Mouse (Mus musculus): Measurements from ENCODE around the gene 4933417A18Rik. TPM values are rescaled to one million over a fixed set of nuclear protein-coding genes. Genes with fewer than 3 reads are reported as not detected.
"Not testable (repeated sequence)": the region's sequence is repeated elsewhere in the genome, so short reads cannot be mapped to it uniquely, and the experiment has no call there.

4933417A18Rik gene
- polyA plus RNA-seq, 1 experiment from 2014 or later, result not detected

DNA sequence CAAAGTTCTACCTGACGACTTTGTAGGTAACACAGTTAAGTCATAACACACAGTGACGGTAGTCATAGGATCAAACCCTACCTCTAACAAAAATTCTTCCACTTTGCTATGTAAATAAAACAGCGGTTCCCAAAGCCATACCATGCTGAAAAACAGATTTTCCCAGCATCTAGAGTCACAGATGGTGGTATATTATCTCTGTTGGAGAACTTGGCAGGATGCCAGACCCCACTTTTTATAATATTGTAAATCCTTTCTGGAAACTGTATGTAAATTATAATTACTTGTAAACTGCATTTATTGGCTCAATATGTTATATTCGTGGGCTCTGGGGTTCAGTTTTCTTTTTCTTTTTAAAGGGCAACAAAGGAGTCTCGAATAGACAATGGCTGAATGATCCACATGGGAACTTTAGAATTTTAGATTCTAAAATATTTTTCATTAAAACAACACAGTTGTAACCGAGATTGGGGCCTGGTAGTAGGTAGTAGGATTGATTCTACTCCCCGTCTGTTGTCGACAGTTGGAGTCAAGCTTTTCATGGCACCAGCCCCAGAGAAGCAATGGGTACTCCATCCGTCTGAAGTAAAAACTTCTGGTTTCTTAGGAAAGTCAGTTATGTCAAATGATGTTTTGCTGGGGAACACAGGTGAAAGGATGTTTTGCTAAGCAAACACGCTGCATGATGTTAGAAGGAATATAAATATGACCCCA lies 10.9 kb downstream of the 4933417A18Rik start:
- 69% methylated on average over 10 of the region's 10 CpGs for WGBS
- no peak for ATAC-seq
- no peak overlapping the region for H3K4me3 ChIP-seq (ENCODE audit: low read length)
- H3K4me1 ChIP-seq (ENCODE audit: control insufficient read depth, insufficient read depth, low read depth, low read length), result no peaks in the 10 kb centered on the region
- no peak overlapping the region for H3K27ac ChIP-seq (ENCODE audit: low read depth, low read length)
- no peaks in the 10 kb centered on the region for H3K36me3 ChIP-seq (ENCODE audit: control insufficient read depth, insufficient read depth, low read length)
- no peaks in the 10 kb centered on the region for H3K9me3 ChIP-seq (ENCODE audit: control insufficient read depth, low read length)
- no peak overlapping the region for H3K9ac ChIP-seq (ENCODE audit: low read depth, low read length)
- no peaks in the 10 kb centered on the region for H3K27me3 ChIP-seq (replicated peaks; ENCODE audit: control insufficient read depth, insufficient read depth, low read length)
- no peak overlapping the region for H3K4me2 ChIP-seq (ENCODE audit: low read length)

- Histone ChIP-seq H3K9ac (ENCODE audit: low read depth, low read length) (no peak overlapping the region), H3K27ac (ENCODE audit: low read depth, low read length) (no peak overlapping the region), H3K36me3 (ENCODE audit: control insufficient read depth, insufficient read depth, low read length) (no peaks in the 10 kb centered on the region), H3K4me2 (ENCODE audit: low read length) (no peak overlapping the region), H3K27me3 (replicated peaks; ENCODE audit: control insufficient read depth, insufficient read depth, low read length) (no peaks in the 10 kb centered on the region), H3K4me1 (ENCODE audit: control insufficient read depth, insufficient read depth, low read depth, low read length) (no peaks in the 10 kb centered on the region), H3K9me3 (ENCODE audit: control insufficient read depth, low read length) (no peaks in the 10 kb centered on the region), H3K4me3 (ENCODE audit: low read length) (no peak overlapping the region)
- no peak for ATAC-seq
These were observed 18.2 kb downstream of the 4933417A18Rik start for GRCm38 (mm10) chr13:34942370-34942769.

DNA sequence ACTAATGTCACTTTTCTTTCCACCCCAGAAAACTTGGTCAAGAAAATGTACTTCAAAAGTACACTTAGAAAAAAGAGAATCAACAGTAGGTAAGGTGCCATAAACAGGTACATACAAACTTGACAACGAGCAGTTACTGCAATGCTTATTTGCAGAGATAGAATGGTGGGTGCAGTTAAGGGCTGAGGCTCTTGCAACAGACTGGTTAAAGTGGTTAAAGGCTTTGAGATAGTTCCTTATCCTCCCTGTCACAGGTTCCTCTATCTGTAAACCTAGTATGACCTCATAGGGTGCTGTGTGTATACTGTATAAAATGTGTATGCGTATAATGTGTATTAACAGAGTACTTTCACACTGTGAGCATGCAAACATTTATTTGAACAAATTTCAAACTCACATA lies 27.2 kb downstream of the 4933417A18Rik start:
- not testable (repeated sequence) for H3K4me2 ChIP-seq (ENCODE audit: low read length); H3K9me3 ChIP-seq (ENCODE audit: control insufficient read depth, low read length); H3K27me3 ChIP-seq (replicated peaks; ENCODE audit: control insufficient read depth, insufficient read depth, low read length); H3K36me3 ChIP-seq (ENCODE audit: control insufficient read depth, insufficient read depth, low read length); ATAC-seq; H3K4me3 ChIP-seq (ENCODE audit: low read length); H3K4me1 ChIP-seq (ENCODE audit: control insufficient read depth, insufficient read depth, low read depth, low read length); H3K27ac ChIP-seq (ENCODE audit: low read depth, low read length); H3K9ac ChIP-seq (ENCODE audit: low read depth, low read length)
- WGBS, result 98% methylated on average over 2 of the region's 2 CpGs

GRCm38 (mm10) chr13:34956901-34957300 lies 32.7 kb downstream of the 4933417A18Rik start:
- no peak for ATAC-seq
- Histone ChIP-seq H3K9me3 (ENCODE audit: control insufficient read depth, low read length) (no peaks in the 10 kb centered on the region), H3K4me1 (ENCODE audit: control insufficient read depth, insufficient read depth, low read depth, low read length) (no peaks in the 10 kb centered on the region), H3K4me3 (ENCODE audit: low read length) (no peak overlapping the region), H3K27ac (ENCODE audit: low read depth, low read length) (no peak overlapping the region), H3K9ac (ENCODE audit: low read depth, low read length) (no peak overlapping the region), H3K36me3 (ENCODE audit: control insufficient read depth, insufficient read depth, low read length) (no peaks in the 10 kb centered on the region), H3K27me3 (replicated peaks; ENCODE audit: control insufficient read depth, insufficient read depth, low read length) (no peaks in the 10 kb centered on the region), H3K4me2 (ENCODE audit: low read length) (no peak overlapping the region)
- 89% methylated on average over 4 of the region's 4 CpGs for WGBS

DNA sequence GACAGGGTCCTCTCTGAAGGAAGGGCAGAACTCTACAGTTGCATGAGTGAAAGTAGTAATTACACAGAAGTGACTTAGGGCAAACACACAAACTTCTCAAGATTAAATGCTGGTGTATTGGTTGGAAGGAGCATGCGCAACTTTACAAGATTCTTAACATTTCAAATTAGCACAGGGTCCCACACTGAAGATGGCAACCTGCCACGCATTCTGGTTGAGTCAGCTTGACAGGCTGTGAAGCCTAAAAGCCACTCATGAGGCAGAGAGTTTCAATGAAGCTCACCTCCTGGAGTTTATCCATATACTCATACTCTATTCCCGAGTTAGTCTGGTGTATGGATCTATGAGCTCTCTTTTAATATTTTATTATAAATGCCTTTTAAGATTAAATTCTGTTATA lies 33.9 kb downstream of the 4933417A18Rik start:
- H3K9me3 ChIP-seq (ENCODE audit: control insufficient read depth, low read length); H3K36me3 ChIP-seq (ENCODE audit: control insufficient read depth, insufficient read depth, low read length); H3K27me3 ChIP-seq (replicated peaks; ENCODE audit: control insufficient read depth, insufficient read depth, low read length); H3K4me1 ChIP-seq (ENCODE audit: control insufficient read depth, insufficient read depth, low read depth, low read length); H3K27ac ChIP-seq (ENCODE audit: low read depth, low read length); ATAC-seq; H3K9ac ChIP-seq (ENCODE audit: low read depth, low read length); H3K4me2 ChIP-seq (ENCODE audit: low read length); H3K4me3 ChIP-seq (ENCODE audit: low read length): not testable (repeated sequence)
- 90% methylated on average over 3 of the region's 3 CpGs for WGBS

GRCm38 (mm10) chr13:34960996-34961770 lies 37.0 kb downstream of the 4933417A18Rik start:
- H3K4me2 ChIP-seq (ENCODE audit: low read length), result no peak overlapping the region
- no peak overlapping the region for H3K27ac ChIP-seq (ENCODE audit: low read depth, low read length)
- no peaks in the 10 kb centered on the region for H3K27me3 ChIP-seq (replicated peaks; ENCODE audit: control insufficient read depth, insufficient read depth, low read length)
- no peaks in the 10 kb centered on the region for H3K36me3 ChIP-seq (ENCODE audit: control insufficient read depth, insufficient read depth, low read length)
- H3K4me3 ChIP-seq (ENCODE audit: low read length), result no peak overlapping the region
- H3K9ac ChIP-seq (ENCODE audit: low read depth, low read length), result no peak overlapping the region
- no peaks in the 10 kb centered on the region for H3K9me3 ChIP-seq (ENCODE audit: control insufficient read depth, low read length)
- WGBS, result 89% methylated on average over 4 of the region's 4 CpGs
- ATAC-seq, result no peak
- peaks cover 12% of the 10 kb centered on the region for H3K4me1 ChIP-seq (ENCODE audit: control insufficient read depth, insufficient read depth, low read depth, low read length)

GRCm38 (mm10) chr13:34963511-34964397 lies 39.5 kb downstream of the 4933417A18Rik start, which contains the start of gene Eci3:
Eci3 (minus strand) TSS chr13:34963810.
- Histone ChIP-seq H3K4me1 (ENCODE audit: control insufficient read depth, insufficient read depth, low read depth, low read length) (peaks cover 12% of the 10 kb centered on the region), H3K27ac (ENCODE audit: low read depth, low read length) (no peak within 1 kb of the TSS), H3K9ac (ENCODE audit: low read depth, low read length) (peak within 1 kb of the TSS; percentile 65), H3K4me2 (ENCODE audit: low read length) (peak within 1 kb of the TSS; percentile 92), H3K9me3 (ENCODE audit: control insufficient read depth, low read length) (no peaks in the 10 kb centered on the region), H3K36me3 (ENCODE audit: control insufficient read depth, insufficient read depth, low read length) (no peaks in the 10 kb centered on the region), H3K4me3 (ENCODE audit: low read length) (peak within 1 kb of the TSS; percentile 48), H3K27me3 (replicated peaks; ENCODE audit: control insufficient read depth, insufficient read depth, low read length) (no peaks in the 10 kb centered on the region)
- ATAC-seq, result peak; percentile 80
- 2% methylated on average over 32 of the region's 32 CpGs for WGBS

- Histone ChIP-seq H3K4me3 (ENCODE audit: low read length) (peak overlapping the region; percentile 48), H3K4me2 (ENCODE audit: low read length) (peak overlapping the region; percentile 92), H3K36me3 (ENCODE audit: control insufficient read depth, insufficient read depth, low read length) (no peaks in the 10 kb centered on the region), H3K9ac (ENCODE audit: low read depth, low read length) (peak overlapping the region; percentile 50; the same call in 1 of the 2 replicates), H3K27me3 (replicated peaks; ENCODE audit: control insufficient read depth, insufficient read depth, low read length) (no peaks in the 10 kb centered on the region), H3K27ac (ENCODE audit: low read depth, low read length) (no peak overlapping the region), H3K9me3 (ENCODE audit: control insufficient read depth, low read length) (no peaks in the 10 kb centered on the region), H3K4me1 (ENCODE audit: control insufficient read depth, insufficient read depth, low read depth, low read length) (peaks cover 12% of the 10 kb centered on the region)
- WGBS, result 5% methylated on average over 14 of the region's 14 CpGs
- ATAC-seq, result peak; percentile 58
These were observed 40.2 kb downstream of the 4933417A18Rik start for GRCm38 (mm10) chr13:34964419-34964818.

All from hindbrain, embryonic 16.5 days (tissue).